Comparison of ENCODE assay signal across 8 mouse cellular contexts in the genomic region with DNA sequence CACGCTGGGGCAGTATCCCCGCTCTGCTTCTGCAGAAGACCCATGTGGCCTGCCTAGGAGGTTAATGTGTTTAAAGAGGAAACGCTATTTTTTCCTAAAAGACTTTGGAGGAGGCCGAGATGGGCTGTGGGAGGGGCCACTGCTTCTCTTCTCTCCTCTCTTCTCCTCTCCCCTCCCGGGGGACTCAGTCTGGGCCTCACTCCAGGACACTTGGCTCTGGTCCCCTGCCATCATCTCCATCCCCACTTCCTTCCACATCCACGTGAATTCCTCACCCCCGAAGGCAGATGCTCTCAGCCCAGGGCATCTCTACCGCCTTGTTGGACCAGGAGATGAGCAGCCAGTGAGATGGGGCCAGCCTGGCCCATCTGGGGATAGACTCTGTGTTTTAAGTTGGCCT.
A peak's percentile ranks its signal among the peaks of the same experiment; 100 is the strongest.
DNase-seq lines count a peak whose midpoint lies in the region; ATAC-seq and TF ChIP-seq lines count a peak whose summit lies in the region.

No protein-coding gene starts in this region.

- no peak overlapping the region for H3K4me2 ChIP-seq in midbrain, embryonic 13.5 days (replicated peaks)

- no peak for ATAC-seq in midbrain, embryonic 13.5 days

- TF ChIP-seq CTCF in brain, embryonic 14.5 days (IDR thresholded peaks at IDR 0.05; ENCODE audit: borderline replicate concordance, extremely low read depth, insufficient read depth, insufficient read length), result no peak
- no peak for TF ChIP-seq CTCF in heart, adult 2 months (IDR thresholded peaks at IDR 0.05)

- intact Hi-C loops in left cerebral cortex, postnatal 14 days (cut with DNase I), result no loop called here
- intact Hi-C loops in heart, adult 2 months (cut with DNase I), result no loop called here

- H3K4me3 ChIP-seq in heart, adult 2 months, result no peak overlapping the region
- no peak overlapping the region for H3K4me3 ChIP-seq in midbrain, embryonic 13.5 days (replicated peaks)

- no peak overlapping the region for H3K27ac ChIP-seq in heart, adult 2 months
- no peak overlapping the region for H3K27ac ChIP-seq in midbrain, embryonic 13.5 days

- no peak for TF ChIP-seq POLR2A in brain, embryonic 14.5 days (IDR thresholded peaks at IDR 0.05; ENCODE audit: borderline replicate concordance, extremely low read depth, insufficient read depth, insufficient read length, poor library complexity, severe bottlenecking)
- TF ChIP-seq POLR2A in heart, adult 2 months (IDR thresholded peaks at IDR 0.05; ENCODE audit: insufficient read depth, low read depth, low read length), result no peak

- WGBS in heart, adult 2 months, result 36% methylated on average over 8 of the region's 8 CpGs
- 78% methylated on average over 8 of the region's 8 CpGs for WGBS in midbrain, embryonic 13.5 days

- no peaks in the 10 kb centered on the region for H3K9me3 ChIP-seq in midbrain, embryonic 13.5 days

- no peaks in the 10 kb centered on the region for H3K79me2 ChIP-seq in heart, adult 2 months (replicated peaks; ENCODE audit: control insufficient read depth, insufficient read depth, low read length)

- H3K4me1 ChIP-seq in heart, adult 2 months (ENCODE audit: control insufficient read depth, insufficient read depth, low read length), result peaks cover 5% of the 10 kb centered on the region; the same call in 1 of the 2 replicates
- 0 out of 2 replicates have a peak, but pooled peaks cover 7% of the 10 kb centered on the region for H3K4me1 ChIP-seq in midbrain, embryonic 13.5 days (replicated peaks)

- H3K27me3 ChIP-seq in heart, adult 2 months (ENCODE audit: control insufficient read depth, insufficient read depth, low read length), result no peaks in the 10 kb centered on the region
- no peaks in the 10 kb centered on the region; the same call in 1 of the 2 replicates for H3K27me3 ChIP-seq in midbrain, embryonic 13.5 days

- DNase-seq in left cerebral cortex, postnatal 14 days (ENCODE audit: low spot score in 2 of 2), result peak; percentile 27 to 35
- DNase-seq in left cerebral cortex, adult 8-10 months (ENCODE audit: low spot score in 2 of 2), result no peak
- DNase-seq in brain, embryonic 14.5 days (ENCODE audit: low read depth), result peak; percentile 35
- DNase-seq in heart, adult 2 months, result peak; percentile 77 to 79
- peak; percentile 40 to 63 for DNase-seq in kidney, postnatal 36 days
- no peak for DNase-seq in urinary bladder, postnatal 10 days (ENCODE audit: low spot score)
- DNase-seq in thymus, postnatal 0 days (ENCODE audit: low spot score), result no peak

- H3K36me3 ChIP-seq in heart, adult 2 months (ENCODE audit: control insufficient read depth, insufficient read depth, low read length), result no peaks in the 10 kb centered on the region
- H3K36me3 ChIP-seq in midbrain, embryonic 13.5 days, result no peaks in the 10 kb centered on the region

- no peak overlapping the region for H3K9ac ChIP-seq in heart, adult 2 months (ENCODE audit: low read depth, low read length)
- no peak overlapping the region for H3K9ac ChIP-seq in midbrain, embryonic 13.5 days (replicated peaks)

- no peak for TF ChIP-seq EP300 in heart, adult 2 months (IDR thresholded peaks at IDR 0.05; ENCODE audit: insufficient read depth, low read depth, low read length)

Comparison
In these comparisons a context has a peak if more than half of its experiments do, and no peak if none do; other contexts are left out.
1. DNase-seq: peak in left cerebral cortex, postnatal 14 days (2 of 2), brain, embryonic 14.5 days (single experiment), heart, adult 2 months (2 of 2) and kidney, postnatal 36 days (2 of 2); none in left cerebral cortex, adult 8-10 months (0 of 2), urinary bladder, postnatal 10 days (single experiment) and thymus, postnatal 0 days (single experiment).